In genomic region chr11:99337866-99338265, GRCm38 (mm10) we compare ENCODE assay signal across 23 mouse cellular contexts. TPM values are rescaled to one million over a fixed set of nuclear protein-coding genes. Genes with fewer than 3 reads are reported as not detected.
"Had no signal": no experiment of that assay in that cellular context is flagged by ENCODE, and none has a peak within 500 bp of the region (broad histone marks: within the 10 kb centered on the region; RNA-seq: fewer than 3 reads in every experiment).

Krt26 (minus strand) TSS chr11:99337966.

- DNase-seq: retina, postnatal 1 day; right cerebral cortex, adult 18-20 months; right cerebral cortex, postnatal 14 days; right cerebral cortex, postnatal 25 days; right cerebral cortex, postnatal 4 days; spleen, adult 18-20 months; thymus, adult 18-20 months; thymus, adult 2 months; thymus, postnatal 14 days; thymus, postnatal 25 days; thymus, postnatal 36 days; thymus, postnatal 4 days had no signal

- H3K4me3 ChIP-seq: neural tube, embryonic 12.5 days; neural tube, embryonic 13.5 days; neural tube, embryonic 15.5 days; stomach, embryonic 15.5 days had no signal

- H3K27me3 ChIP-seq: neural tube, embryonic 12.5 days; neural tube, embryonic 13.5 days; neural tube, embryonic 15.5 days; stomach, embryonic 15.5 days had no signal

- H3K27ac ChIP-seq: neural tube, embryonic 12.5 days; neural tube, embryonic 13.5 days; neural tube, embryonic 15.5 days; stomach, embryonic 15.5 days; stomach, postnatal 0 days had no signal

- H3K4me1 ChIP-seq: stomach, embryonic 15.5 days had no signal

- H3K36me3 ChIP-seq: neural tube, embryonic 12.5 days; neural tube, embryonic 13.5 days; neural tube, embryonic 15.5 days; stomach, embryonic 15.5 days had no signal

RNA-seq across cellular contexts. Expression of gene Krt26, which starts in this region (rescaled TPM):
- polyA plus RNA-seq: small intestine, adult 2 months; spleen, adult 2 months; stomach, embryonic 14.5 days; stomach, embryonic 16.5 days; stomach, postnatal 0 days; thymus, adult 2 months; thymus, postnatal 0 days; urinary bladder, adult 2 months had no signal
